Mouse (Mus musculus): Measurements from ENCODE around the gene Gm27029. TPM values are rescaled to one million over a fixed set of nuclear protein-coding genes. Genes with fewer than 3 reads are reported as not detected.
"Not testable (repeated sequence)": the region's sequence is repeated elsewhere in the genome, so short reads cannot be mapped to it uniquely, and the experiment has no call there.

Gm27029 gene
- polyA plus RNA-seq (2014; fragmentation: Nextera tagmentation; extraction: Ambion mirVana): 8.7 and 9.2 TPM in 2 replicates

- Histone ChIP-seq H3K36me3 (ENCODE audit: control insufficient read depth, insufficient read depth, low read length) (no peaks in the 10 kb centered on the region; the same call in 1 of the 2 replicates), H3K27ac (ENCODE audit: low read depth, low read length) (peak within 1 kb of the TSS; percentile 23; the same call in 1 of the 2 replicates), H3K27me3 (replicated peaks; ENCODE audit: control insufficient read depth, insufficient read depth, low read length) (no peaks in the 10 kb centered on the region), H3K9me3 (ENCODE audit: control insufficient read depth, low read length) (no peaks in the 10 kb centered on the region), H3K4me2 (peak within 1 kb of the TSS; percentile 91), H3K9ac (ENCODE audit: low read depth, low read length) (peak within 1 kb of the TSS; percentile 72), H3K4me3 (ENCODE audit: low read depth, low read length) (peak within 1 kb of the TSS; percentile 81), H3K4me1 (replicated peaks; ENCODE audit: control insufficient read depth, insufficient read depth, low read length) (peaks cover 22% of the 10 kb centered on the region)
- DNase-seq (ENCODE audit: low spot score) (peak; percentile 56), ATAC-seq (replicated peaks; ENCODE audit: low FRiP score) (no peak)
- 7% methylated on average over 23 of the region's 23 CpGs for WGBS
Observed at GRCm38 (mm10) chr11:101424105-101424851, at the start of gene Gm27029. Gene Gm27029, minus strand, starts transcription at chr11:101424796.

GRCm38 (mm10) chr11:101474298-101474697 lies 49.7 kb upstream of the Gm27029 start:
- Histone ChIP-seq H3K4me3 (ENCODE audit: low read depth, low read length) (no peak overlapping the region), H3K9me3 (ENCODE audit: control insufficient read depth, low read length) (no peaks in the 10 kb centered on the region), H3K4me2 (no peak overlapping the region), H3K27ac (ENCODE audit: low read depth, low read length) (no peak overlapping the region), H3K36me3 (ENCODE audit: control insufficient read depth, insufficient read depth, low read length) (no peaks in the 10 kb centered on the region), H3K27me3 (replicated peaks; ENCODE audit: control insufficient read depth, insufficient read depth, low read length) (0 out of 2 replicates have a peak, but pooled peaks cover 2% of the 10 kb centered on the region), H3K4me1 (replicated peaks; ENCODE audit: control insufficient read depth, insufficient read depth, low read length) (peaks cover 5% of the 10 kb centered on the region), H3K9ac (ENCODE audit: low read depth, low read length) (no peak overlapping the region)
- no peak for DNase-seq (ENCODE audit: low spot score)
- WGBS: 75% methylated on average over 5 of the region's 5 CpGs
- ATAC-seq (replicated peaks; ENCODE audit: low FRiP score): no peak

- not testable (repeated sequence) for DNase-seq (ENCODE audit: low spot score); H3K9me3 ChIP-seq (ENCODE audit: control insufficient read depth, low read length); ATAC-seq (replicated peaks; ENCODE audit: low FRiP score); H3K36me3 ChIP-seq (ENCODE audit: control insufficient read depth, insufficient read depth, low read length); H3K27me3 ChIP-seq (replicated peaks; ENCODE audit: control insufficient read depth, insufficient read depth, low read length); H3K4me2 ChIP-seq; H3K4me3 ChIP-seq (ENCODE audit: low read depth, low read length); H3K27ac ChIP-seq (ENCODE audit: low read depth, low read length); H3K9ac ChIP-seq (ENCODE audit: low read depth, low read length); H3K4me1 ChIP-seq (replicated peaks; ENCODE audit: control insufficient read depth, insufficient read depth, low read length)
- 70% methylated on average over 1 of the region's 1 CpGs for WGBS
Observed at GRCm38 (mm10) chr11:101473686-101474085, 49.1 kb upstream of the Gm27029 start.

- H3K27me3 ChIP-seq (replicated peaks; ENCODE audit: control insufficient read depth, insufficient read depth, low read length): 0 out of 2 replicates have a peak, but pooled peaks cover 2% of the 10 kb centered on the region
- H3K36me3 ChIP-seq (ENCODE audit: control insufficient read depth, insufficient read depth, low read length): no peaks in the 10 kb centered on the region
- WGBS: 58% methylated on average over 7 of the region's 7 CpGs
- no peak overlapping the region for H3K4me3 ChIP-seq (ENCODE audit: low read depth, low read length)
- DNase-seq (ENCODE audit: low spot score): no peak
- ATAC-seq (replicated peaks; ENCODE audit: low FRiP score): no peak
- H3K9me3 ChIP-seq (ENCODE audit: control insufficient read depth, low read length): no peaks in the 10 kb centered on the region
- H3K4me2 ChIP-seq: no peak overlapping the region
- H3K9ac ChIP-seq (ENCODE audit: low read depth, low read length): no peak overlapping the region
- H3K4me1 ChIP-seq (replicated peaks; ENCODE audit: control insufficient read depth, insufficient read depth, low read length): peaks cover 6% of the 10 kb centered on the region; the same call in 1 of the 2 replicates
- H3K27ac ChIP-seq (ENCODE audit: low read depth, low read length): no peak overlapping the region
Observed at GRCm38 (mm10) chr11:101472336-101472735, 47.7 kb upstream of the Gm27029 start.

- 78% methylated on average over 3 of the region's 3 CpGs for WGBS
Observed at GRCm38 (mm10) chr11:101471926-101472325, 47.3 kb upstream of the Gm27029 start.

GRCm38 (mm10) chr11:101470206-101470605 lies 45.6 kb upstream of the Gm27029 start:
- no peak overlapping the region for H3K4me3 ChIP-seq (ENCODE audit: low read depth, low read length)
- 0 out of 2 replicates have a peak, but pooled peaks cover 2% of the 10 kb centered on the region for H3K27me3 ChIP-seq (replicated peaks; ENCODE audit: control insufficient read depth, insufficient read depth, low read length)
- H3K27ac ChIP-seq (ENCODE audit: low read depth, low read length): no peak overlapping the region
- DNase-seq (ENCODE audit: low spot score) (no peak), ATAC-seq (replicated peaks; ENCODE audit: low FRiP score) (no peak)
- H3K4me2 ChIP-seq: no peak overlapping the region
- no peaks in the 10 kb centered on the region for H3K9me3 ChIP-seq (ENCODE audit: control insufficient read depth, low read length)
- no peaks in the 10 kb centered on the region for H3K36me3 ChIP-seq (ENCODE audit: control insufficient read depth, insufficient read depth, low read length)
- H3K9ac ChIP-seq (ENCODE audit: low read depth, low read length): no peak overlapping the region
- H3K4me1 ChIP-seq (replicated peaks; ENCODE audit: control insufficient read depth, insufficient read depth, low read length): peaks cover 21% of the 10 kb centered on the region
- WGBS: 62% methylated on average over 7 of the region's 7 CpGs

More at GRCm38 (mm10) chr11:101471926-101472325, 47.3 kb upstream of the Gm27029 start:
- no peak for ATAC-seq (replicated peaks; ENCODE audit: low FRiP score)
- no peak for DNase-seq (ENCODE audit: low spot score)
- Histone ChIP-seq H3K36me3 (ENCODE audit: control insufficient read depth, insufficient read depth, low read length) (no peaks in the 10 kb centered on the region), H3K9me3 (ENCODE audit: control insufficient read depth, low read length) (no peaks in the 10 kb centered on the region), H3K4me1 (replicated peaks; ENCODE audit: control insufficient read depth, insufficient read depth, low read length) (peaks cover 6% of the 10 kb centered on the region; the same call in 1 of the 2 replicates), H3K9ac (ENCODE audit: low read depth, low read length) (no peak overlapping the region), H3K27ac (ENCODE audit: low read depth, low read length) (no peak overlapping the region), H3K4me2 (no peak overlapping the region), H3K4me3 (ENCODE audit: low read depth, low read length) (no peak overlapping the region), H3K27me3 (replicated peaks; ENCODE audit: control insufficient read depth, insufficient read depth, low read length) (0 out of 2 replicates have a peak, but pooled peaks cover 2% of the 10 kb centered on the region)

- Histone ChIP-seq H3K9ac (ENCODE audit: low read depth, low read length) (no peak overlapping the region), H3K9me3 (ENCODE audit: control insufficient read depth, low read length) (no peaks in the 10 kb centered on the region), H3K4me2 (peak overlapping the region; percentile 100), H3K27ac (ENCODE audit: low read depth, low read length) (no peak overlapping the region), H3K36me3 (ENCODE audit: control insufficient read depth, insufficient read depth, low read length) (no peaks in the 10 kb centered on the region), H3K27me3 (replicated peaks; ENCODE audit: control insufficient read depth, insufficient read depth, low read length) (0 out of 2 replicates have a peak, but pooled peaks cover 2% of the 10 kb centered on the region), H3K4me3 (ENCODE audit: low read depth, low read length) (peak overlapping the region; percentile 66), H3K4me1 (replicated peaks; ENCODE audit: control insufficient read depth, insufficient read depth, low read length) (peaks cover 32% of the 10 kb centered on the region)
- 61% methylated on average over 4 of the region's 4 CpGs for WGBS
- ATAC-seq (replicated peaks; ENCODE audit: low FRiP score) (no peak), DNase-seq (ENCODE audit: low spot score) (no peak)
Observed at GRCm38 (mm10) chr11:101469155-101469554, 44.6 kb upstream of the Gm27029 start.

GRCm38 (mm10) chr11:101468731-101469130 lies 44.1 kb upstream of the Gm27029 start:
- peaks cover 36% of the 10 kb centered on the region for H3K4me1 ChIP-seq (replicated peaks; ENCODE audit: control insufficient read depth, insufficient read depth, low read length)
- no peak overlapping the region for H3K27ac ChIP-seq (ENCODE audit: low read depth, low read length)
- ATAC-seq (replicated peaks; ENCODE audit: low FRiP score): no peak

More at GRCm38 (mm10) chr11:101468731-101469130, 44.1 kb upstream of the Gm27029 start:
- peak overlapping the region; percentile 100 for H3K4me2 ChIP-seq
- 0 out of 2 replicates have a peak, but pooled peaks cover 2% of the 10 kb centered on the region for H3K27me3 ChIP-seq (replicated peaks; ENCODE audit: control insufficient read depth, insufficient read depth, low read length)
- H3K4me3 ChIP-seq (ENCODE audit: low read depth, low read length): peak overlapping the region; percentile 66
- 6% methylated on average over 13 of the region's 13 CpGs for WGBS
- DNase-seq (ENCODE audit: low spot score): no peak
- 0 out of 2 replicates have a peak, but pooled peaks cover under 1% of the 10 kb centered on the region for H3K36me3 ChIP-seq (ENCODE audit: control insufficient read depth, insufficient read depth, low read length)
- H3K9ac ChIP-seq (ENCODE audit: low read depth, low read length): peak overlapping the region; percentile 65
- H3K9me3 ChIP-seq (ENCODE audit: control insufficient read depth, low read length): no peaks in the 10 kb centered on the region

Data from liver, embryonic 11.5 days (tissue).